In the genomic region with DNA sequence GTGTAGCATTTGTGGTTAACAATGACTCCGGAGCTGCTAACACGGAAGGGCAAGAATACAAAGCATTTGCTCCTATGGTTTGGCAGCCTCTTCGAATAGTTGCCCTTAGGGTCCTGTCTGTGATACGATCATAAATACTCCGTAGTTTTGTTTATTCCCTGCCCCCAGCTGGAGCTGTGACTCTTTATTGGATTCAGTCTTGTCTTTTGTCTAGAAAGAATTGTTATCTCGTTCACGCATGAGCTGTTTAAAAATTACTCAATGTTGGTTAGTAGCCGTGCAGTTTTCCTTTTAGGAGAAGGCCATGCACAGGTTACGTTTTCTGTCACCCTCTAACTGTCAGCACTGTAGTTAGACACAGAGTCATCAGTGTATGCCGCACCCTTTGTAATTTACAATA, we compare ENCODE assay signal across 21 mouse cellular contexts. TPM values are rescaled to one million over a fixed set of nuclear protein-coding genes. Genes with fewer than 3 reads are reported as not detected.
DNase-seq lines count a peak whose midpoint lies in the region; ATAC-seq lines count a peak whose summit lies in the region.
"Had no signal": no experiment of that assay in that cellular context is flagged by ENCODE, and none has a peak within 500 bp of the region (broad histone marks: within the 10 kb centered on the region; RNA-seq: fewer than 3 reads in every experiment).

No protein-coding gene starts in this region.

- no peaks in the 10 kb centered on the region for H3K9me3 ChIP-seq in hindbrain, embryonic 12.5 days (replicated peaks)
- H3K9me3 ChIP-seq in hindbrain, embryonic 14.5 days (ENCODE audit: control insufficient read depth, low read length): no peaks in the 10 kb centered on the region
- no peaks in the 10 kb centered on the region for H3K9me3 ChIP-seq in neural tube, embryonic 13.5 days
- H3K9me3 ChIP-seq: embryonic facial prominence, embryonic 13.5 days; heart, embryonic 13.5 days; limb, embryonic 13.5 days; midbrain, embryonic 10.5 days had no signal

- ATAC-seq in hindbrain, embryonic 12.5 days (ENCODE audit: low FRiP score): no peak
- ATAC-seq in hindbrain, embryonic 14.5 days (ENCODE audit: low FRiP score): no peak
- ATAC-seq in neural tube, embryonic 13.5 days (ENCODE audit: low read depth): peak; percentile 25; the same call in 1 of the 2 replicates
- ATAC-seq: forebrain, embryonic 16.5 days; intestine, embryonic 16.5 days had no signal

- H3K27ac ChIP-seq in hindbrain, embryonic 12.5 days: peak overlapping the region; percentile 57
- no peak overlapping the region for H3K27ac ChIP-seq in hindbrain, embryonic 14.5 days
- peak overlapping the region; percentile 74 for H3K27ac ChIP-seq in neural tube, embryonic 13.5 days (replicated peaks)
- H3K27ac ChIP-seq: embryonic facial prominence, embryonic 13.5 days; heart, embryonic 13.5 days; limb, embryonic 13.5 days; midbrain, embryonic 10.5 days had no signal

- no peak overlapping the region for H3K9ac ChIP-seq in hindbrain, embryonic 12.5 days
- H3K9ac ChIP-seq in hindbrain, embryonic 14.5 days: no peak overlapping the region
- 0 out of 2 replicates have a peak overlapping the region, but pooled peaks have one; percentile 39 for H3K9ac ChIP-seq in neural tube, embryonic 13.5 days
- H3K9ac ChIP-seq: embryonic facial prominence, embryonic 13.5 days; heart, embryonic 13.5 days; limb, embryonic 13.5 days had no signal

- H3K27me3 ChIP-seq in hindbrain, embryonic 12.5 days: no peaks in the 10 kb centered on the region
- H3K27me3 ChIP-seq in hindbrain, embryonic 14.5 days (ENCODE audit: control insufficient read depth, insufficient read depth, low read length): no peaks in the 10 kb centered on the region
- no peaks in the 10 kb centered on the region for H3K27me3 ChIP-seq in neural tube, embryonic 13.5 days
- H3K27me3 ChIP-seq: embryonic facial prominence, embryonic 13.5 days; heart, embryonic 13.5 days; limb, embryonic 13.5 days had no signal

- H3K4me3 ChIP-seq in hindbrain, embryonic 12.5 days: no peak overlapping the region
- H3K4me3 ChIP-seq in hindbrain, embryonic 14.5 days (replicated peaks; ENCODE audit: low read length): no peak overlapping the region
- H3K4me3 ChIP-seq in neural tube, embryonic 13.5 days: no peak overlapping the region
- H3K4me3 ChIP-seq: embryonic facial prominence, embryonic 13.5 days; heart, embryonic 13.5 days; limb, embryonic 13.5 days; midbrain, embryonic 10.5 days; myocyte had no signal

- DNase-seq in hindbrain, embryonic 14.5 days (ENCODE audit: low spot score): no peak
- peak; percentile 42 for DNase-seq in lung, postnatal 10 days
- DNase-seq in lung, postnatal 4 days: no peak
- peak; percentile 54 for DNase-seq in R1 (ENCODE audit: low read depth, low spot score)
- DNase-seq in layer of hippocampus, adult 8-10 months (ENCODE audit: low spot score in 2 of 2): no peak
- DNase-seq in spleen, postnatal 10 days (ENCODE audit: low spot score in 2 of 2): no peak
- DNase-seq: B cell, adult 2 months; cerebellum, adult 11-12 months; cerebellum, postnatal 36 days; heart, postnatal 36 days; kidney, postnatal 10 days; thymus, postnatal 14 days had no signal

- no peaks in the 10 kb centered on the region for H3K36me3 ChIP-seq in hindbrain, embryonic 12.5 days
- H3K36me3 ChIP-seq in hindbrain, embryonic 14.5 days (replicated peaks; ENCODE audit: control insufficient read depth, insufficient read depth): peaks cover 14% of the 10 kb centered on the region; the same call in 1 of the 2 replicates
- H3K36me3 ChIP-seq in neural tube, embryonic 13.5 days: peaks cover 17% of the 10 kb centered on the region; the same call in 1 of the 2 replicates
- H3K36me3 ChIP-seq: midbrain, embryonic 10.5 days had no signal

- WGBS in hindbrain, embryonic 12.5 days: 43% methylated on average over 10 of the region's 10 CpGs
- WGBS in hindbrain, embryonic 14.5 days: 33% methylated on average over 10 of the region's 10 CpGs
- WGBS in neural tube, embryonic 13.5 days: 21% methylated on average over 10 of the region's 10 CpGs

- H3K4me1 ChIP-seq in hindbrain, embryonic 12.5 days: peaks cover 10% of the 10 kb centered on the region
- no peaks in the 10 kb centered on the region for H3K4me1 ChIP-seq in hindbrain, embryonic 14.5 days (replicated peaks; ENCODE audit: control insufficient read depth, insufficient read depth, low read length)
- H3K4me1 ChIP-seq in neural tube, embryonic 13.5 days (replicated peaks): peaks cover 20% of the 10 kb centered on the region

- H3K4me2 ChIP-seq in hindbrain, embryonic 12.5 days (replicated peaks): peak overlapping the region; percentile 26
- H3K4me2 ChIP-seq in hindbrain, embryonic 14.5 days (replicated peaks): no peak overlapping the region
- peak overlapping the region; percentile 9 for H3K4me2 ChIP-seq in neural tube, embryonic 13.5 days
- H3K4me2 ChIP-seq: embryonic facial prominence, embryonic 13.5 days; heart, embryonic 13.5 days; limb, embryonic 13.5 days had no signal

RNA-seq across cellular contexts. Expression of gene Bnip1, which starts 4.7 kb away (rescaled TPM):
- 48.5 and 49.7 TPM in 2 replicates for polyA plus RNA-seq in hindbrain, embryonic 12.5 days (2016; fragmentation: Nextera tagmentation; extraction: Ambion mirVana)
- polyA plus RNA-seq in hindbrain, embryonic 14.5 days (2014; fragmentation: Nextera tagmentation; extraction: Ambion mirVana): 47.8 and 51.5 TPM in 2 replicates
- 46.2 and 47.9 TPM in 2 replicates for polyA plus RNA-seq in neural tube, embryonic 13.5 days (2015; fragmentation: Nextera tagmentation; extraction: Ambion mirVana)
- total RNA-seq in layer of hippocampus, adult 8-10 months (2022): 10 to 100 TPM; 32.7 to 35.3 (median 33.6) TPM

Comparison
In these comparisons a context has a peak if more than half of its experiments do, and no peak if none do; other contexts are left out.
1. DNase-seq: peak in lung, postnatal 10 days (single experiment) and R1 (single experiment); none in hindbrain, embryonic 14.5 days (single experiment), lung, postnatal 4 days (0 of 2), layer of hippocampus, adult 8-10 months (0 of 2) and spleen, postnatal 10 days (0 of 2).